Mouse (Mus musculus): ENCODE measurements around the gene Flna.

Gene Flna

GRCm38 (mm10) chrX:74249615-74250014 lies at the start of gene Flna:
Gene Flna (minus strand): TSS chrX:74249820.
- DNase-seq (ENCODE audit: low read depth): no peak

GRCm38 (mm10) chrX:74298348-74298747 lies 48.7 kb upstream of the Flna start:
- DNase-seq (ENCODE audit: low read depth): no peak

DNA sequence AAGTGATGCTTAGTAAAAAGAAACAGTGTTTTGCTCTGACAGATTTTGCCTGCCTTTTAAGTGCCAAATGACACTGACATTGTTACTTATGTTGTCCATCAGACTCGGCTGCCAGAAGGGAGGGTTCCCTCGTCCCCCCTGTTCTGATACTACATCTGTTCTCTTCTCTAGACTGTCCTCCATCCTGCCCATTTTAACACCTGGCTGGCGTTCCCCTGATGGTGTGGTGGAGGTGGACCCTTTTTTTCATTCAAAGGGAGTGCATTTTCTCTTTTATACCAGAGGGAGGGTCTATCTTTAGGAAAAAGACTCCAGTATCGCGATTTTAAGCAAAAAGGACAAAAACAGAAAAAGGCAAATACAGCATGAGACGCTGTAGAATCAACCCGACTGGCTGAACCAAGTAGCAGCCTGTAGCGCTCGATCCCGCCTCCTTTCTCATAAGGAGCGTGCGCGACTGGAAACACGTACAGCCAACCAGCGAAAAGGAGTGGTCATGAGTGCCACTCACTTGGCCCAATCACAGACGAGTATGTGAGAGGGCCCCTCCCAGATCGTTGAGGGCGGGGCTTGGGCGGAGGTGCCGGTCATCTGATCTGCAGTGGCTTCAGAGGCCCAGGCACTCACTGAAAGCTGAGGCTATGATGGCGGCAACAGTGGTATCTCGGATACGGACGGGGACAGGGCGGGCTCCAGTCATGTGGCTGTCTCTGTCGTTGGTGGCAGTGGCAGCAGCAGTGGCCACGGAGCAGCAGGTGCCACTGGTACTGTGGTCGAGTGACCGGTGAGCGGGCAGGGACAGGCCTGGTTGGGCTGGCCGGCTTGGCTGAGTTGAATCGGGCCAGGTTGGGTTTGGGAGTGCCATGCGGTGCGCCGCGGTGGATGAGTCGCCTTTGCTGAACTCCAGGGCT lies 47.2 kb upstream of the Flna start, which contains the start of gene Atp6ap1:
TSS of gene Atp6ap1 (plus strand) at position 560 of the 911 bp plus-strand sequence.
- DNase-seq (ENCODE audit: low read depth): peak; percentile 81

- no peak for DNase-seq (ENCODE audit: low read depth)
Observed at GRCm38 (mm10) chrX:74293431-74293830, 43.8 kb upstream of the Flna start.

GRCm38 (mm10) chrX:74283092-74283437 lies 33.4 kb upstream of the Flna start:
- no peak for DNase-seq (ENCODE audit: low read depth)

DNA sequence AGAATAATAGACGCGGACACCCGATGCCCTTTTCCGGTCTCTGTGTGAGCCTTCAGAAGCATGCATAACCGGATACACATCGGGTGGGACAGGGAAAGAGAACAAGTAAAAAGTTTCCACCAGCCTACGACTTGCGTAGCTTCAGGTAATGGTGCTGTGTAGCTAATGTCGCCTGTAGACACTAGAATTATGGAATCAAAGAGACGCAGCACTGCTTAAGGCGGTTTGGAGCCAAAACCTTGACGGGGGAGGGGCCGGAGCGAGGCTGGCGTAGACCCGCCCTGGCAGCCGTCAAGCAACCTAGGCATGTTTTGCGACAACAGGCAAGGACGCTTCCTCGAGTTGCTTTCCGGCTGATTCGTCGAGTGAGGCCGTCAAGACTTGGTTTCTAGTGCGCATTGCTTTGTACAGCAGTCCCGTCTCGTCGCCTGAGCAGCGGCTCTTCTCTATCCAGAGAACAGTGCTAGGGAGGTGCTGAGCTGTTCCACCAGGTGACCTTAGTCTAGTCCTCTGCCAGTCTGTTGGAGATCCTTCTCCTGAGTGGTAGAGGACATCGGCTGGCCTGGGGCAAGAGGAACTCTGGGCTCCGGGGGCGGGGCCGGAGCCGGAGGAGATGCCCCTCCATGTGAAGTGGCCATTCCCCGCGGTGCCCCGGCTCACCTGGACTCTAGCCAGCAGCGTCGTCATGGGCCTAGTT lies 32.9 kb upstream of the Flna start:
- DNase-seq (ENCODE audit: low read depth): no peak

- no peak for DNase-seq (ENCODE audit: low read depth)
Observed at GRCm38 (mm10) chrX:74281732-74282394, 32.2 kb upstream of the Flna start, which contains the start of the genes Taz and Dnase1l1. Gene Taz (plus strand): TSS chrX:74281912. Gene Dnase1l1 (minus strand): TSS chrX:74282337.

DNA sequence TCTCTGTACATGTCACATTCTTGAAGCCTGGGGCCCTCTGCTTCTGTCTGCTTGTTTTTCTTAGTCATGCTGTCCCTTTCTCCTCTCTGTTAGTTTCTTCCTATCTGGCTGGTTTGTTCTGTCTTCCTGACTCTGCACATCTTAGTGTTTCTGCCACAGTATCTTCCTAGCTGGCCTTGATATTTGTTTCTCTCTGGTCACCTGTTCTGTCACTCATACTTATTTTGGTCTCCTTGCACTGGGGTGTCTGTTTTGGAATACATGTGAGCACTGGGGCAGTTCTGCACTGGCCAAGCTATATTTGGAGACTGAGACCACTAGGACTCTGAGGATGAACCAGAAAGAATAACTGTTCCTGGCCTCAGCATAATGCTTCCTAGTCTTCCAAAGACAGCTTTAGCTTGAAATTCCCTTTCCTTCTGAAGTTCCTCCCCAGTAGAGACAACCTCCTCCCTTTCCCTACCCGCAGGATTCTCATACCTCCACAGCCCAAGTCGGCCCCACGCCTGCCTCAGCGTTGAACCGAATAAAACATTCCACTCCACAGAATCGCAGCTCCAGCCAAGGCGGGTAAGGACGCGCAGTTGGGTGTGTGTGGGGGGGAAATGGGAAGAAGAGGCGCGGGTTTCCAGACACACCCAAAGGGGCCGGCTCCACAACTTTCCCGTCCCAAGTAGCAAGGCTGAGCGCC lies 31.6 kb upstream of the Flna start:
- DNase-seq (ENCODE audit: low read depth): no peak

DNA sequence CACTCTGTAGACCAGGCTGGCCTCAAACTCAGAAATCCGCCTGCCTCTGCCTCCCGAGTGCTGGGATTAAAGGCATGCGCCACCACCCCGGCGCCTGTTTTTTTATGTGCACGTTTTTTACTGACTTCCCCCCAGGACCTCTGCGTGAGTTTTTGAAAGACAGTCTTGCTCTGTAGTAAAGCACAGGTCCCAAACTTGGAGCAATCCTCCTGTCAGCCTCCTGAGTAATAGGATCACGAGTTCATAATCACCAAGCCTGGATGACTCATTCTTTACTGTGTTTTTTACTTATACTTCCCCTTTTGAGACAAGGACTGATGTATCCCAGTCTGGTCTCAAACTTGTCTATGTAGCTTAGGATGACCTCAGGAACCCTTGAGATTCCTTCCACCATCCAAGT lies 28.3 kb upstream of the Flna start:
- no peak for DNase-seq (ENCODE audit: low read depth)

GRCm38 (mm10) chrX:74273422-74274322 lies 24.1 kb upstream of the Flna start:
- DNase-seq (ENCODE audit: low read depth): no peak

- no peak for DNase-seq (ENCODE audit: low read depth)
Observed at GRCm38 (mm10) chrX:74270902-74271551, 21.4 kb upstream of the Flna start.

DNA sequence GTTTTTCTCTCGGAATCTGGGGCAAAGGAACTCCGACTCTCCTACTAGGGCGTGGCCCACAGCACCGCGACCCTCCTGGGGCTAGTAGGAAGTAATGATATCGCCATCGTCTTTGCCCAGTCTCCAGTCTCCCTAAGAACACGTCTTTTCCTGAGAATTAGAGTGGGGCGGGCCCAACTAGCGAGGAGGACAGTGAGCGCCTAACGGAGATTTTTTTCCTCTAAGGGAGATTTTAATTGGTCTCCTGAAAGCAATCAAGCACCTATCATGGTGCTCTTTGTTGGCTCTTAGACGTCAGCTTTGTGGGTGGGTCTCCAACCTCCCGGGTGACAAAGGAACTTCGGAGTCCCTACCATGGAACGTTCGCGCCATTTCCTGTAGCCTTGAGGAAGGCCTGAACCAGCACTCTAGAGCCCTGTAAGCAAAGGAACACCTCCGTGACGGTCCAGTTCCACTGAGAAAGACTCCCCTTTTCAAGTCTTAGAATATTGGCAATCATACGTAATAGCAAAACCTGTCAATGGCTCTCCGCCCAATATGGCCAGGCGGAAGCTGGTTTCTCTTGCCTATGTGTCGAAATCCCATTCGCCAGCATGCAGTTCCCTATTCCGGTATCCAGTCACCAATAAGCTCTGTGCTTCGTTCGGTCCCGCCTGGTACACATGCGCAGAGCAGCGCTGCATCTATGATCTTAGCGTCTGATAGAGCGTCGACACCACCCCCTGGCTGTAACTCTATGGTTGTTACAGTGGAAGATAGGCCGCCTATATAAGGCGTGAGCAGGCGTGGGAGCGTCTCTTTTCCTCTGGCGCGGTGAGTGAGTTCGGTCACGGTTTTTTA lies 20.7 kb upstream of the Flna start, which contains the start of gene Rpl10:
TSS of gene Rpl10 (plus strand) at position 751 of the 840 bp plus-strand sequence.
- DNase-seq (ENCODE audit: low read depth): peak; percentile 87

GRCm38 (mm10) chrX:74269736-74270061 lies 20.1 kb upstream of the Flna start:
- no peak for DNase-seq (ENCODE audit: low read depth)

- DNase-seq (ENCODE audit: low read depth): no peak
Observed at GRCm38 (mm10) chrX:74257746-74258145, 8.1 kb upstream of the Flna start.

DNA sequence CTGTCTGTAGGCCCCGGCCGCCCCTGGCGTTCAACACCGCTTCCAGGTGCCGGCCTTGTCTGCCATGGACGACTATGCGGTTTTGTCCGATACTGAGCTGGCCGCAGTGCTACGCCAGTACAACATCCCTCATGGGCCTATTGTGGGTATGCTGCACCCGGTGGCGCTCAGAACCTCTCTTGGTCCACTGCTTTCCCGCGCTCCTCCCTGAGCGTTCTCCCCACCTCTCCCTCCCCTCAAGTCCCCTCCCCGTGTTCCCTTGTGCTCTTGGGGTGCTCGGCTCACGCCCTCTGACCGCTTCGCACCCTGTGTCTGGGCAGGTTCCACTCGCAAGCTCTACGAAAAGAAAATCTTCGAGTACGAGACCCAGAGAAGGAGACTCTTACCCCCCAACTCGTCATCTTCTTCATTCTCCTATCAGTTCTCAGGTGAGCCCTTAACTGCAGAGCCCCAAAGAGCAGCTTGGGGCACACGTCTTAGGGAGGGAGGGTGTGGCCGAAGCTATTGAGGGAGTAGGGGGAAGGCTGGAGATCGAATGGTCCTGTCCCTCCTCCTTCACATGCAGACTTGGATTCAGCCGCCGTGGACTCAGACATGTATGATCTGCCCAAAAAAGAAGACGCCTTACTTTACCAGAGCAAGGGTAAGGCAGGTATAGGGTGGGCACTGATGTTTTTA lies 5.4 kb upstream of the Flna start:
- no peak for DNase-seq (ENCODE audit: low read depth)

- DNase-seq (ENCODE audit: low read depth): peak; percentile 72
Observed at GRCm38 (mm10) chrX:74254153-74254887, 4.7 kb upstream of the Flna start, which contains the start of gene Emd. Gene Emd (plus strand): TSS chrX:74254687.

- DNase-seq (ENCODE audit: low read depth): no peak
Observed at GRCm38 (mm10) chrX:74248651-74249050, 969 bp downstream of the Flna start.

DNA sequence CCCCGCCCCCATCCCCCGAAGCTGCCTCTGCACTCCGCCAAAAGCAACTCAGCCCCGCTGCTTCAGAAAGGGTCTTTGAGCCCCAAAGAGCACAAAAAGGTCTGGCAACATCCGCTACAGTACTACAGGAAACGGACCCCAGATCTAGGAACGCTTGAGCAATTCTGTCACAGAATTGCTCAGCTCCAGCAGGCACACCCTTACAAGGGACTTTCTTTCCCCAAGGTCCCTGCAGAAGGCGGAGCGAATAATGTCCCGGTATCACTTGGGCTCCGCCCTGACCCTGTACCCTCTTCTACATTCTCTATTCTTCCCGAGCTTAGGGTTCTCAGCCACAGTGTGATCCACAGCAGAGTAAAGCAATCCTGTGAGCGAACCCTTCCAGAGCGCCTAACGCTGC lies 2.9 kb downstream of the Flna start:
- DNase-seq (ENCODE audit: low read depth): no peak

Measured in c-Kit-positive CD71-negative TER-119-negative erythroid progenitor cells, embryonic 14.5 days (primary cell).